Comparison of ENCODE assay signal across 7 mouse cellular contexts in genomic region chr2:118479550-118479909, GRCm38 (mm10). TPM values are rescaled to one million over a fixed set of nuclear protein-coding genes. Genes with fewer than 3 reads are reported as not detected.
DNase-seq lines count a peak whose midpoint lies in the region; ATAC-seq and TF ChIP-seq lines count a peak whose summit lies in the region.

Gene Srp14 (minus strand): TSS chr2:118479711.

- H3K4me2 ChIP-seq in intestine, postnatal 0 days (replicated peaks; ENCODE audit: low read depth), result peak within 1 kb of the TSS; percentile 97
- H3K4me2 ChIP-seq in midbrain, embryonic 12.5 days (replicated peaks), result peak within 1 kb of the TSS; percentile 75

- TF ChIP-seq POLR2A in small intestine, adult 2 months (IDR thresholded peaks at IDR 0.05; ENCODE audit: low read depth, low read length), result peak; percentile 89

- DNase-seq in adrenal gland, postnatal 10 days, result peak; percentile 95
- peak; percentile 95 for DNase-seq in embryonic facial prominence, embryonic 10.5 days (ENCODE audit: low spot score)
- DNase-seq in gonadal fat pad, adult 2 months (ENCODE audit: low read depth), result no peak
- DNase-seq in left cerebral cortex, postnatal 4 days, result peak; percentile 93

- H3K27me3 ChIP-seq in embryonic facial prominence, embryonic 10.5 days (replicated peaks; ENCODE audit: low read depth, poor library complexity, severe bottlenecking), result no peaks in the 10 kb centered on the region
- H3K27me3 ChIP-seq in intestine, postnatal 0 days (replicated peaks; ENCODE audit: control insufficient read depth, insufficient read depth, low read length), result no peaks in the 10 kb centered on the region
- peaks cover 4% of the 10 kb centered on the region; the same call in 1 of the 2 replicates for H3K27me3 ChIP-seq in midbrain, embryonic 12.5 days
- no peaks in the 10 kb centered on the region for H3K27me3 ChIP-seq in small intestine, adult 2 months (ENCODE audit: control insufficient read depth, insufficient read depth, low read length)

- peak; percentile 88 for ATAC-seq in intestine, postnatal 0 days
- ATAC-seq in midbrain, embryonic 12.5 days (ENCODE audit: low FRiP score, low read depth), result peak; percentile 96

- peak within 1 kb of the TSS; percentile 88 for H3K27ac ChIP-seq in embryonic facial prominence, embryonic 10.5 days (replicated peaks)
- peak within 1 kb of the TSS; percentile 80; the same call in 1 of the 2 replicates for H3K27ac ChIP-seq in intestine, postnatal 0 days (ENCODE audit: low read depth, low read length)
- peak within 1 kb of the TSS; percentile 77 for H3K27ac ChIP-seq in midbrain, embryonic 12.5 days (replicated peaks)
- peak within 1 kb of the TSS; percentile 67 for H3K27ac ChIP-seq in small intestine, adult 2 months (ENCODE audit: insufficient read depth, low read depth, low read length)

- peaks cover 16% of the 10 kb centered on the region for H3K4me1 ChIP-seq in embryonic facial prominence, embryonic 10.5 days
- H3K4me1 ChIP-seq in intestine, postnatal 0 days (replicated peaks; ENCODE audit: control insufficient read depth, insufficient read depth, low read length), result 0 out of 2 replicates have a peak, but pooled peaks cover 4% of the 10 kb centered on the region
- peaks cover 10% of the 10 kb centered on the region for H3K4me1 ChIP-seq in midbrain, embryonic 12.5 days
- peaks cover 4% of the 10 kb centered on the region; the same call in 1 of the 2 replicates for H3K4me1 ChIP-seq in small intestine, adult 2 months (ENCODE audit: control insufficient read depth, insufficient read depth, insufficient read length, low read length)

- TF ChIP-seq CTCF in intestine, postnatal 0 days (IDR thresholded peaks at IDR 0.05; ENCODE audit: low read depth), result no peak
- TF ChIP-seq CTCF in small intestine, adult 2 months (IDR thresholded peaks at IDR 0.05; ENCODE audit: extremely low read depth, insufficient read length, insufficient replicate concordance, low read depth, low read length), result no peak

- intact Hi-C loops in left cerebral cortex, postnatal 4 days (cut with DNase I), result no loop called here

- under 1% methylated on average over 35 of the region's 35 CpGs for WGBS in embryonic facial prominence, embryonic 10.5 days
- 0% methylated on average over 34 of the region's 35 CpGs for WGBS in intestine, postnatal 0 days
- WGBS in midbrain, embryonic 12.5 days, result under 1% methylated on average over 35 of the region's 35 CpGs
- WGBS in small intestine, adult 2 months, result under 1% methylated on average over 35 of the region's 35 CpGs

- H3K4me3 ChIP-seq in embryonic facial prominence, embryonic 10.5 days, result peak within 1 kb of the TSS; percentile 92
- peak within 1 kb of the TSS; percentile 71 for H3K4me3 ChIP-seq in intestine, postnatal 0 days (ENCODE audit: low read depth, low read length)
- H3K4me3 ChIP-seq in midbrain, embryonic 12.5 days, result peak within 1 kb of the TSS; percentile 85
- H3K4me3 ChIP-seq in small intestine, adult 2 months (ENCODE audit: low read depth, low read length), result peak within 1 kb of the TSS; percentile 80

- peaks cover 30% of the 10 kb centered on the region for H3K36me3 ChIP-seq in embryonic facial prominence, embryonic 10.5 days (replicated peaks)
- H3K36me3 ChIP-seq in intestine, postnatal 0 days (ENCODE audit: control insufficient read depth, insufficient read depth), result peaks cover 24% of the 10 kb centered on the region
- peaks cover 25% of the 10 kb centered on the region for H3K36me3 ChIP-seq in midbrain, embryonic 12.5 days
- H3K36me3 ChIP-seq in small intestine, adult 2 months (ENCODE audit: control insufficient read depth, insufficient read depth, low read length), result peaks cover 10% of the 10 kb centered on the region; the same call in 1 of the 2 replicates

- no peaks in the 10 kb centered on the region for H3K9me3 ChIP-seq in embryonic facial prominence, embryonic 10.5 days
- H3K9me3 ChIP-seq in intestine, postnatal 0 days (ENCODE audit: control insufficient read depth), result no peaks in the 10 kb centered on the region
- no peaks in the 10 kb centered on the region for H3K9me3 ChIP-seq in midbrain, embryonic 12.5 days

- peak within 1 kb of the TSS; percentile 71 for H3K9ac ChIP-seq in intestine, postnatal 0 days (ENCODE audit: low read depth, low read length)
- H3K9ac ChIP-seq in midbrain, embryonic 12.5 days (replicated peaks), result peak within 1 kb of the TSS; percentile 89

RNA-seq across cellular contexts. Expression of gene Srp14, which starts in this region (rescaled TPM):
- 100 to 1,000 TPM; 139 to 146 TPM for total RNA-seq in adrenal gland, postnatal 10 days (2021)
- 234 and 245 TPM in 2 replicates for polyA plus RNA-seq in embryonic facial prominence, embryonic 10.5 days (2016; fragmentation: Nextera tagmentation; extraction: Ambion mirVana)
- polyA plus RNA-seq in gonadal fat pad, adult 2 months (2012; rRNA removed), result 86.6 and 111 TPM in 2 replicates
- polyA plus RNA-seq in intestine, postnatal 0 days (2015; fragmentation: Nextera tagmentation; extraction: Ambion mirVana), result 164 and 168 TPM in 2 replicates
- 100 to 1,000 TPM; 159 to 170 TPM for total RNA-seq in left cerebral cortex, postnatal 4 days (2021)
- 280 and 286 TPM in 2 replicates for polyA plus RNA-seq in midbrain, embryonic 12.5 days (2016; fragmentation: Nextera tagmentation; extraction: Ambion mirVana)
- 10.9 and 16.3 TPM in 2 replicates for polyA plus RNA-seq in small intestine, adult 2 months (2012; rRNA removed)
